Comparison of ENCODE assay signal across 13 mouse cellular contexts in genomic region chr19:33100598-33100997, GRCm38 (mm10).
DNase-seq lines count a peak whose midpoint lies in the region; ATAC-seq and TF ChIP-seq lines count a peak whose summit lies in the region.
"Had no signal": no experiment of that assay in that cellular context is flagged by ENCODE, and none has a peak within 500 bp of the region (broad histone marks: within the 10 kb centered on the region; RNA-seq: fewer than 3 reads in every experiment).

No protein-coding gene starts in this region.

- no peak overlapping the region for H3K4me2 ChIP-seq in hindbrain, embryonic 16.5 days (ENCODE audit: low read length)
- H3K4me2 ChIP-seq in liver, embryonic 11.5 days: peak overlapping the region; percentile 56
- H3K4me2 ChIP-seq: heart, embryonic 11.5 days; limb, embryonic 13.5 days had no signal

- peaks cover 54% of the 10 kb centered on the region for H3K4me1 ChIP-seq in hindbrain, embryonic 10.5 days (replicated peaks)
- H3K4me1 ChIP-seq in hindbrain, embryonic 16.5 days (ENCODE audit: control insufficient read depth, insufficient read depth, low read depth, low read length): no peaks in the 10 kb centered on the region; the same call in 1 of the 2 replicates
- H3K4me1 ChIP-seq in thymus, adult 2 months (replicated peaks; ENCODE audit: control insufficient read depth, insufficient read depth, low read length): peaks cover 33% of the 10 kb centered on the region
- H3K4me1 ChIP-seq in liver, embryonic 11.5 days (replicated peaks; ENCODE audit: control insufficient read depth, insufficient read depth, low read length): peaks cover 12% of the 10 kb centered on the region

- ATAC-seq in hindbrain, embryonic 16.5 days: no peak
- ATAC-seq in liver, embryonic 11.5 days (replicated peaks; ENCODE audit: low FRiP score): no peak

- whole genome bisulfite sequencing in hindbrain, embryonic 10.5 days: 81% methylated on average over 3 of the region's 3 CpGs
- 60% methylated on average over 3 of the region's 3 CpGs for WGBS in hindbrain, embryonic 16.5 days
- WGBS in thymus, adult 2 months: 41% methylated on average over 3 of the region's 3 CpGs
- 69% methylated on average over 3 of the region's 3 CpGs for WGBS in liver, embryonic 11.5 days

- H3K4me3 ChIP-seq in hindbrain, embryonic 10.5 days: no peak overlapping the region
- H3K4me3 ChIP-seq in hindbrain, embryonic 16.5 days (ENCODE audit: low read length): no peak overlapping the region
- H3K4me3 ChIP-seq in thymus, adult 2 months (ENCODE audit: control insufficient read depth, insufficient read depth, low read length): no peak overlapping the region
- H3K4me3 ChIP-seq in liver, embryonic 11.5 days (ENCODE audit: low read depth, low read length): no peak overlapping the region
- H3K4me3 ChIP-seq: limb, embryonic 13.5 days had no signal

- H3K9me3 ChIP-seq in hindbrain, embryonic 10.5 days: no peaks in the 10 kb centered on the region
- no peaks in the 10 kb centered on the region for H3K9me3 ChIP-seq in hindbrain, embryonic 16.5 days (ENCODE audit: control insufficient read depth, low read length)
- no peaks in the 10 kb centered on the region for H3K9me3 ChIP-seq in liver, embryonic 11.5 days (ENCODE audit: control insufficient read depth, low read length)
- H3K9me3 ChIP-seq: limb, embryonic 13.5 days had no signal

- H3K36me3 ChIP-seq in hindbrain, embryonic 10.5 days: no peaks in the 10 kb centered on the region
- H3K36me3 ChIP-seq in hindbrain, embryonic 16.5 days (ENCODE audit: control insufficient read depth, insufficient read depth, low read length): no peaks in the 10 kb centered on the region
- H3K36me3 ChIP-seq in thymus, adult 2 months (ENCODE audit: control insufficient read depth, insufficient read depth, low read length): no peaks in the 10 kb centered on the region
- no peaks in the 10 kb centered on the region for H3K36me3 ChIP-seq in liver, embryonic 11.5 days (ENCODE audit: control insufficient read depth, insufficient read depth, low read length)
- H3K36me3 ChIP-seq: limb, embryonic 13.5 days had no signal

- H3K9ac ChIP-seq in hindbrain, embryonic 16.5 days (ENCODE audit: low read depth, low read length): no peak overlapping the region
- no peak overlapping the region for H3K9ac ChIP-seq in liver, embryonic 11.5 days (ENCODE audit: low read depth, low read length)
- H3K9ac ChIP-seq: limb, embryonic 13.5 days had no signal

- H3K27me3 ChIP-seq in hindbrain, embryonic 10.5 days (ENCODE audit: insufficient read depth, poor library complexity, severe bottlenecking): peaks cover 19% of the 10 kb centered on the region
- no peaks in the 10 kb centered on the region for H3K27me3 ChIP-seq in hindbrain, embryonic 16.5 days (replicated peaks; ENCODE audit: control insufficient read depth, insufficient read depth, low read length)
- H3K27me3 ChIP-seq in thymus, adult 2 months (ENCODE audit: control insufficient read depth, insufficient read depth, low read length): no peaks in the 10 kb centered on the region
- no peaks in the 10 kb centered on the region for H3K27me3 ChIP-seq in liver, embryonic 11.5 days (replicated peaks; ENCODE audit: control insufficient read depth, insufficient read depth, low read length)

- H3K27ac ChIP-seq in hindbrain, embryonic 10.5 days: peak overlapping the region; percentile 25; the same call in 1 of the 2 replicates
- no peak overlapping the region for H3K27ac ChIP-seq in hindbrain, embryonic 16.5 days (ENCODE audit: low read depth, low read length)
- peak overlapping the region; percentile 66 for H3K27ac ChIP-seq in thymus, adult 2 months (ENCODE audit: control insufficient read depth, insufficient read depth, low read length)
- peak overlapping the region; percentile 50; the same call in 1 of the 2 replicates for H3K27ac ChIP-seq in liver, embryonic 11.5 days (ENCODE audit: low read depth, low read length)
- H3K27ac ChIP-seq: limb, embryonic 13.5 days had no signal

- TF ChIP-seq POLR2A in thymus, adult 2 months (IDR thresholded peaks at IDR 0.05; ENCODE audit: control insufficient read depth, extremely low read depth, insufficient read depth, low read length, poor library complexity): no peak

- TF ChIP-seq CTCF in thymus, adult 2 months (IDR thresholded peaks at IDR 0.05; ENCODE audit: borderline replicate concordance, control insufficient read depth, extremely low read depth, insufficient read depth, low read length, poor library complexity): no peak

- no peak for DNase-seq in hindbrain, embryonic 10.5 days (ENCODE audit: low spot score)
- DNase-seq in thymus, adult 2 months: no peak
- no peak for DNase-seq in thymus, postnatal 0 days (ENCODE audit: low spot score)
- DNase-seq in liver, embryonic 11.5 days (ENCODE audit: low spot score): no peak
- DNase-seq in left cerebral cortex, adult 11 months (ENCODE audit: low spot score): no peak
- DNase-seq in lung, postnatal 4 days: no peak
- DNase-seq: cerebellum, adult 11-12 months; cerebellum, postnatal 36 days; kidney, adult 9 months; kidney, postnatal 36 days had no signal
